Mouse (Mus musculus) naive thymus-derived CD4-positive, alpha-beta T cell, adult 2 months (primary cell): ENCODE data around the gene Cops9.

Source experiments
- DNase-seq: peaks from one replicate; pipeline ENCODE4 v3.0.0-alpha.2; 2011; ENCODE audit warnings: low read depth

The Cops9 gene

GRCm38 (mm10) chr1:92596019-92596418, 45.8 kb downstream of the Cops9 start:
- no peak for DNase-seq

- no peak for DNase-seq
Measured at GRCm38 (mm10) chr1:92594111-92594510, 47.7 kb downstream of the Cops9 start, which contains the start of gene Olfr1411. Gene Olfr1411, plus strand, starts transcription at chr1:92594411.
